Mouse (Mus musculus) forebrain, embryonic 11.5 days (tissue): ENCODE results near the gene Slc4a7. TPM values are rescaled to one million over a fixed set of nuclear protein-coding genes. Genes with fewer than 3 reads are reported as not detected.

ENCODE experiments used
- ATAC-seq: fragments of 200-750 bp; cut with Nextera tagmentation; replicated peaks from 2 replicates; pipeline ENCODE4 v1.8.0; 2017; ENCODE audit warnings: moderate TSS enrichment; ENCODE audit not compliant: low FRiP score
- DNase-seq: peaks from one replicate; pipeline ENCODE4 v3.0.0-alpha.2; 2017; ENCODE audit warnings: low spot score
- H3K27ac ChIP-seq: fragments of 300-500 bp; sonication (generic); 2 replicates; pipeline ENCODE4 v1.5.1; 2014; ENCODE audit warnings: low read depth, low read length
- H3K27me3 ChIP-seq: fragments of 300-500 bp; sonication (generic); 2 replicates; pipeline ENCODE4 v1.6.1; 2014; ENCODE audit warnings: mild to moderate bottlenecking, low read length, mixed read lengths; ENCODE audit not compliant: control insufficient read depth, insufficient read depth
- H3K36me3 ChIP-seq: fragments of 300-500 bp; sonication (generic); 2 replicates; pipeline ENCODE4 v1.6.1; 2014; ENCODE audit warnings: mild to moderate bottlenecking, low read length, moderate library complexity, mixed read lengths; ENCODE audit not compliant: control insufficient read depth, insufficient read depth
- H3K4me1 ChIP-seq: fragments of 300-500 bp; sonication (generic); replicated peaks from 2 replicates; pipeline ENCODE4 v1.6.1; 2014; ENCODE audit warnings: low read length, mixed read lengths; ENCODE audit not compliant: control insufficient read depth, insufficient read depth
- H3K4me2 ChIP-seq: fragments of 300-500 bp; sonication (generic); 2 replicates; pipeline ENCODE4 v1.6.1; 2014; ENCODE audit warnings: low read depth, mild to moderate bottlenecking, low read length, moderate library complexity, mixed read lengths; ENCODE audit not compliant: severe bottlenecking
- H3K4me3 ChIP-seq: fragments of 300-500 bp; sonication (generic); 2 replicates; pipeline ENCODE4 v1.5.1; 2014; ENCODE audit warnings: low read depth, low read length
- H3K9ac ChIP-seq: fragments of 300-500 bp; sonication (generic); 2 replicates; pipeline ENCODE4 v1.6.1; 2014; ENCODE audit warnings: low read length
- H3K9me3 ChIP-seq: fragments of 300-500 bp; sonication (generic); 2 replicates; pipeline ENCODE4 v1.6.1; 2016; ENCODE audit warnings: low read length, mixed read lengths; ENCODE audit not compliant: control insufficient read depth
- WGBS: fragments of 180-500 bp; shearing (Covaris S2); extraction: QIAGEN DNeasy Blood & Tissue Kit; methylation state at CpG from one replicate; pipeline ENCODE4 v1.1.7; 2014; 5-methylcytosine and 5-hydroxymethylcytosine counted together
- polyA plus RNA-seq: library from polyadenylated mRNA; unstranded; fragments of >200 nt; fragmentation: Nextera tagmentation; extraction: Ambion mirVana; gene quantifications from 2 replicates; pipeline ENCODE4 v1.2.1, GENCODE M21; 2014

Slc4a7 gene
- polyA plus RNA-seq, 1 experiment from 2014 or later, result 33.5 TPM

DNA sequence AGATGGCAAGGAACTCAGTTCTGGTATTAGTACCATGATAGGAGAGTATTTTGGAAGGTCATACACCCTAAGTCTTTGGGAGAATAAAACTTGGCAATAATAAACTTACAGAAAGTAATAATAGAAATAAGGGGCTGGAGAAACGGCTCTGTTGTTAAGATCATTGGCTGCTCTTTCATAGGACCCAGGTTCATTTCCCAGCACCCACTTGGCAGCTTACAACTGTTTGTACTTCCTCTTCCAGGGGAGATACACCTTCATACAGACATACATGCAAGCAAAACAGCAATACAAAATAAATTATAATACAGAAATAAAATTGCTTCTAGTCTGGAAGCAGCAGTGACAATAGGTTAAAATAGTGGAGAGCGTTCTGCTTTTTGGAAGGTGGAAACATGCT is 2.6 kb downstream of the Slc4a7 start:
- WGBS, result 83% methylated on average over 2 of the region's 2 CpGs
- no peak for ATAC-seq
- DNase-seq, result no peak
- Histone ChIP-seq H3K27me3 (no peaks in the 10 kb centered on the region), H3K27ac (no peak overlapping the region), H3K9me3 (no peaks in the 10 kb centered on the region), H3K4me2 (peak overlapping the region; percentile 65), H3K36me3 (no peaks in the 10 kb centered on the region), H3K4me1 (no peaks in the 10 kb centered on the region), H3K9ac (peak overlapping the region; percentile 98; the same call in 1 of the 2 replicates), H3K4me3 (peak overlapping the region; percentile 84)

DNA sequence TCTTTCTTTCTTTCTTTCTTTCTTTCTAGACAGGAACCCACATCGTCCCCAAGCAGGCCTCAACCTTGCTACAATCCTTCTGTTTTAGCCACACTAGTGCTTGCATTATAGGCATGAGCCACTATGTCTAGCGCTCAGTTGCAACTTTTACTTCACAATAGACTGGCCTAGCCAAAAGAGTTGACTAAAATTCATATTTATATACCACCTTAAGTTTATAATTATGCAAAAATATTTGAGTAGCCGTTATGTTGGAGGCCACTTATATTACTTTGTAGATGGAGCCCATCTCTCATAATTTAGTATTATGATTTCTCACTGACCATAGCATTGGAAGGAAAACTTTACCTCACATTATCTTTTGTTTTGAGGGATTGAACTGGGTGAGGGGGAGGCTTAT is 3.0 kb downstream of the Slc4a7 start:
- Histone ChIP-seq H3K9ac (no peak overlapping the region), H3K36me3 (no peaks in the 10 kb centered on the region), H3K27me3 (no peaks in the 10 kb centered on the region), H3K4me2 (no peak overlapping the region), H3K27ac (no peak overlapping the region), H3K4me1 (no peaks in the 10 kb centered on the region), H3K9me3 (no peaks in the 10 kb centered on the region), H3K4me3 (peak overlapping the region; percentile 84; the same call in 1 of the 2 replicates)
- DNase-seq, result no peak
- WGBS, result 89% methylated on average over 3 of the region's 3 CpGs
- ATAC-seq, result no peak

DNA sequence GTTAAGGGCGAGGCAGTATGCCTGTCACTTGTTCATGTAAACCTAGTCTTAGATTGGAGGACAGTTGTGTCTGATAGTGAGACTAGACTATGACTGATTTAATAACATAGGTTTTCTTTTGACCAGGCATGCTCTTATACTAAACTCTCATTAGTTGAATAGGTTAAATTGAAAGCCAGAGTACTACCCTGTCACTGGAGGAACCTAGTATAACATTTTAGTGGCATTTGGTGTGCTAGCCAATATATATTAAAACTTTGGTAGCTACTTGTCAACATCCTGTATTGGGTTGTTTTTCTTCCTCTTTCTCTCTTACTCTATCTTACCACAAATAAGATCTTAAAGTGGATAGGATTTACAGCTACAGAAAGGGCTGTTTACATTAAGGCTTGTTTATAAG is 4.3 kb downstream of the Slc4a7 start:
- H3K4me3 ChIP-seq, result no peak overlapping the region
- H3K9me3 ChIP-seq, result no peaks in the 10 kb centered on the region
- no peaks in the 10 kb centered on the region for H3K27me3 ChIP-seq
- 96% methylated on average over 1 of the region's 1 CpGs for WGBS
- no peaks in the 10 kb centered on the region; the same call in 1 of the 2 replicates for H3K36me3 ChIP-seq
- no peaks in the 10 kb centered on the region for H3K4me1 ChIP-seq
- DNase-seq (no peak), ATAC-seq (no peak)
- no peak overlapping the region for H3K9ac ChIP-seq
- H3K27ac ChIP-seq, result no peak overlapping the region
- no peak overlapping the region for H3K4me2 ChIP-seq

DNA sequence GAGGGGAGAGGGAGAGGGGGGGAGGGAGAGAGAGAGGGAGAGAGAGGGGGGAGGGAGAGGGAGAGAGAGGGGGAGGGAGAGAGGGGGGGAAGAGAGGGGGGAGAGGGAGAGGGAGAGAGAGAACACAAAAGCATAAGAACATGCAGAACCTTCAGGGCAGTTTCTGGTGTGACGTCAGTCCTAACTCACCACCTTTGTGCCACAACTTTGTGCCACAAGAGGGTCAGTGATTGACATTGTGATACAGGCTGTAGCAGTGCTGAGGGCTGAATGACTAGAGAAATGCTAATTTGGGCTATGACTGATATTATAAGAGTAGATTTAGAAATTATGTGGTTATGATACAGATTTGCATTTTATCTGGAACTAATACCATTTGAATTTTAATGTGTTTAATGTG is 5.0 kb downstream of the Slc4a7 start:
- Histone ChIP-seq H3K4me1 (no peaks in the 10 kb centered on the region), H3K36me3 (no peaks in the 10 kb centered on the region; the same call in 1 of the 2 replicates), H3K9ac (no peak overlapping the region), H3K27ac (no peak overlapping the region), H3K4me2 (no peak overlapping the region), H3K4me3 (no peak overlapping the region), H3K9me3 (no peaks in the 10 kb centered on the region), H3K27me3 (no peaks in the 10 kb centered on the region)
- ATAC-seq (no peak), DNase-seq (no peak)
- WGBS, result 44% methylated on average over 1 of the region's 1 CpGs

DNA sequence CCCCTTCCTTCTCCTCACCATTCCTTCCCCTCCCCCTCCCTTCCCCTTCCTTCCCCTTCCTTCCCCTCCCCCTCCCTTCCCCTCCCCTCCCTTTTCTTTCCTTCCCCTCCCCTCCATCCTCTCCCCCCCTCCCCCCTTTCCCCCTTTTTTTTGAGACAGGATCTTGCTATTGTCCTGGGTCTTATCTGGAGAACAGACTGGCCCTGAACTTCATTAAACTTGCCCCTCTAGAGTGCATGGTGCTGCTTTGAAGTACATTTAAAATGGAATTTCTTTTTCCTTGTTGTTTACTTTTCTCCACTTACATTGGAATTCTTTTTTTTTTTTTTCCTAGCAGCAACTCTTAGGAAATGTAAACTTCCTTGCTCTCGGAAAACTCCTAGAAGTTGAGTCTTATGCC is 6.9 kb downstream of the Slc4a7 start:
- no peaks in the 10 kb centered on the region; the same call in 1 of the 2 replicates for H3K36me3 ChIP-seq
- H3K4me1 ChIP-seq, result no peaks in the 10 kb centered on the region
- no peak overlapping the region for H3K4me2 ChIP-seq
- no peak overlapping the region for H3K4me3 ChIP-seq
- H3K27ac ChIP-seq, result no peak overlapping the region
- H3K27me3 ChIP-seq, result no peaks in the 10 kb centered on the region
- 89% methylated on average over 1 of the region's 1 CpGs for WGBS
- ATAC-seq (no peak), DNase-seq (no peak)
- no peaks in the 10 kb centered on the region for H3K9me3 ChIP-seq
- no peak overlapping the region for H3K9ac ChIP-seq

DNA sequence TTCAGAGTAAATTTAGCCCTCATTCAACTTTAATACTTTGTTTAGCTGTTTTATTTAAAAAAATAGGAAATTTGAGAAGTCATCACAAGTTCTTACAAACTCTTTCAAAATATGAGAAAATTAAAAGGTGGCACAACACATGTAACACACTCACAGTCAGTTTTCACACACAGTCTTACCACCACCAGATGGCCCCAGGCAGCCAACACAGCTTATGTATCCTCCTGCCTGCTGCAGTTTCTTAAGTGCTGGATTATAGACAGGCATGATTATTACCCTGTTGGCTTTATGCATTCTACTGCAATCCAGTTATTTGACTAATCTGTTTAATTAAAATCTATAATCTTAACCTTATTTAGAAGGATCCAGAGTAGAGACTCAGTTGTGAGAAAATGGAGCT is 12.1 kb downstream of the Slc4a7 start:
- H3K4me3 ChIP-seq, result no peak overlapping the region
- ATAC-seq (no peak), DNase-seq (no peak)
- H3K9me3 ChIP-seq, result no peaks in the 10 kb centered on the region
- H3K4me1 ChIP-seq, result no peaks in the 10 kb centered on the region
- no peaks in the 10 kb centered on the region for H3K27me3 ChIP-seq
- H3K9ac ChIP-seq, result no peak overlapping the region
- H3K27ac ChIP-seq, result no peak overlapping the region
- no peak overlapping the region for H3K4me2 ChIP-seq
- no peaks in the 10 kb centered on the region; the same call in 1 of the 2 replicates for H3K36me3 ChIP-seq

DNA sequence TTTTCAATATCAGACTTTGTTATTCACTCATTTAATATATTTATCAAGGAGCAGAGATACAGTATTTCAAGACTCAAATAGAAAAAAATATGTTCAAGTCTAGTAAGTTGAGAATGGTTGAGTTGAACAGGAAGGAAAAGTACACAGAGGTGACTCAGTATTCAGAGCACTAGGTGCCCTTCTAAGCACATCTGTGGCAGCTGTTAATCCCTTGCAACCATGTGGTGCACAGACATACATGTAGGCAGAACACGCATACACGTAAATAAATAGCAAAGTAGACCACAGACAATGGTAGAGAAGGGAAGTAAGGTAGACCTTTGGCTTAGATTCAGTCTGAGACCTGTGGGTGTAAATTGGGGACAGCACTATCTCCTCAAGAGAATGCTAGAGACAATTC is 13.7 kb downstream of the Slc4a7 start:
- DNase-seq (no peak), ATAC-seq (no peak)
- Histone ChIP-seq H3K4me3 (no peak overlapping the region), H3K9me3 (no peaks in the 10 kb centered on the region), H3K27ac (no peak overlapping the region), H3K4me2 (no peak overlapping the region), H3K27me3 (no peaks in the 10 kb centered on the region), H3K4me1 (no peaks in the 10 kb centered on the region), H3K36me3 (no peaks in the 10 kb centered on the region; the same call in 1 of the 2 replicates), H3K9ac (no peak overlapping the region)
- 97% methylated on average over 2 of the region's 2 CpGs for WGBS

DNA sequence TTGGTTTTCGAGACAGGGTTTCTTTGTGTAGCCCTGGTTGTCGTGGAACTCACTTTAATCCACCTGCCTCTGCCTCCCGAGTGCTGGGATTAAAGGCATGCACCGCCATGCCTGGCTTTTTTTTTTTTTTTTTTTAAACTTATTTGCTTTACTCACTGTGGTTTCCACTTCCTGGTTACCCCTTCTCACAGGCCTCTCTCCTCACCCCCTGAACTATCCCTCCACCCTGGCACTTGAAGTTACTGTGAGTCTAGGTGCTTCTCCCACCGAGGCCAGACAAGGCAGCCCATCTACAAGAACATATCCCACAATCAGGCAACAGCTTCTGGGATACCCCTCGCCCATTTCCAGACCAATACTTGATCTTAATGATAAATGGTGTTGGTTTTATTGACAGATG is 14.8 kb downstream of the Slc4a7 start:
- WGBS, result 80% methylated on average over 6 of the region's 6 CpGs
- no peak overlapping the region for H3K9ac ChIP-seq
- H3K36me3 ChIP-seq, result no peaks in the 10 kb centered on the region; the same call in 1 of the 2 replicates
- H3K27me3 ChIP-seq, result no peaks in the 10 kb centered on the region
- DNase-seq (no peak), ATAC-seq (no peak)
- H3K4me1 ChIP-seq, result no peaks in the 10 kb centered on the region
- no peaks in the 10 kb centered on the region for H3K9me3 ChIP-seq
- no peak overlapping the region for H3K4me2 ChIP-seq
- H3K4me3 ChIP-seq, result no peak overlapping the region
- no peak overlapping the region for H3K27ac ChIP-seq

DNA sequence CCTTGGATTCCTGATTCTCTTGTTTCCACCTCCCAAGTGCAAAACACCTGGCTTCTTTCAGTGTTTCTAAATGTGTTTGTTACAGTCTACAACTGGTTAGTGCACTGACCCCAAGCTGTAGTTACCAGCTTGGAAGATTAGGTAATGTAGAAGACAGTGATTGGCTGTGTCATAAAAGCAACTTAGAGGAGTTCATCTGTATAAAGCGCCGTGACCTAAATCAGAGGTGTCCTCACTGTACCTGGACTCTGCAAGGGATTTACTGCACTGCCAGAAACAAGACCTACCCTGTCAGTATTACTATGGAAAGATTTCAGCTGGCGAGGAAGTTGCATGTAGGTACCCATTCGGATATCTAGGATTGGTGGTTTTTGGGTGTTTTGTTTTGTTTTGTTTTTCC is 16.5 kb downstream of the Slc4a7 start:
- DNase-seq, result no peak
- Histone ChIP-seq H3K27ac (no peak overlapping the region), H3K4me3 (no peak overlapping the region), H3K36me3 (no peaks in the 10 kb centered on the region; the same call in 1 of the 2 replicates), H3K9me3 (no peaks in the 10 kb centered on the region), H3K4me2 (no peak overlapping the region), H3K9ac (no peak overlapping the region), H3K27me3 (no peaks in the 10 kb centered on the region), H3K4me1 (no peaks in the 10 kb centered on the region)
- WGBS, result 96% methylated on average over 4 of the region's 4 CpGs
- no peak for ATAC-seq
